ENCODE assay signal across 20 mouse cellular contexts in the genomic region with DNA sequence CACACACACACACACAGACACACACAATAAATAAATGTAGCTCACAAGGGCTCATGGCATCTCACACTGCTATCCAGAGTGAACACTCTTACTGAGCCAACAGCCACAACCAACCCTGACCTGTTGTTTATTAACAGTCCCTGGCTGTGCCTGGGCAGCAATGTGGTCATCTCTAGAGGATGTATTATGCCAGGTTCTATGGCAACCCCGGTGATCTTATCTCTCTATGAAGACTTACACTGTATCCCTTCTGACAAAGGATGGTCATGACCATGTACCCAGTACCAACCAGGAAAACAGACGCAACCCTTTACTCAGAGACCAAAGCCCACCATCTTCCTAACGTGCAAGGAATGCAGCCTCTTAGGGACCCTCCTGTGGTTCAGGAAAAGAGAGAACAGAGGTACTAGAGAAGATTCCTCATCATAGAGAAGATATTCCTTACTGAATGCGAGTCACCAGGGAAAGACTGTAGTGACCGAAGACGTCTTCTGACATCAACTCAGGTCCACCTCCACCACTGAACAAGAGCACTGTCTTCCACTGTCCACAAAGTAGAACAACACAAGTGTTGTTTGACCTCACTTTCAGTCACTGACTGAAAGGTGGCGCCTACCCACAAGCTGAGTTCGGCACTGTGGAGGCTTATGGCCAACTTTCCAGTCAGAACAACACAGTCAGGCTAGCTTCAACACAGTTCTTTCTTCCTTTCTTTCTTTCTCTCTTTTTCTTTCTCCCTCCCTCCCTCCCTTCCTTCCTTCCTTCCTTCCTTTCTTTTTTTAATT. TPM values are rescaled to one million over a fixed set of nuclear protein-coding genes. Genes with fewer than 3 reads are reported as not detected.
A peak's percentile ranks its signal among the peaks of the same experiment; 100 is the strongest.
DNase-seq lines count a peak whose midpoint lies in the region; ATAC-seq and TF ChIP-seq lines count a peak whose summit lies in the region.
"Had no signal": no experiment of that assay in that cellular context is flagged by ENCODE, and none has a peak within 500 bp of the region (broad histone marks: within the 10 kb centered on the region; RNA-seq: fewer than 3 reads in every experiment).

No protein-coding gene starts in this region.

- H3K4me1 ChIP-seq in heart, embryonic 10.5 days = no peaks in the 10 kb centered on the region
- no peaks in the 10 kb centered on the region for H3K4me1 ChIP-seq in heart, embryonic 11.5 days (ENCODE audit: control insufficient read depth, insufficient read depth, low read length)
- peaks cover 14% of the 10 kb centered on the region for H3K4me1 ChIP-seq in lung, adult 2 months (ENCODE audit: control insufficient read depth, insufficient read depth, low read length)
- H3K4me1 ChIP-seq: forebrain, embryonic 15.5 days; liver, embryonic 12.5 days; neural tube, embryonic 12.5 days; stomach, embryonic 15.5 days had no signal

- H3K4me2 ChIP-seq in heart, embryonic 11.5 days = no peak overlapping the region
- H3K4me2 ChIP-seq: forebrain, embryonic 15.5 days; liver, embryonic 12.5 days; neural tube, embryonic 12.5 days; stomach, embryonic 15.5 days had no signal

- DNase-seq in heart, embryonic 10.5 days (ENCODE audit: low spot score) = peak; percentile 60
- no peak for DNase-seq in lung, adult 2 months
- DNase-seq in lung, postnatal 4 days = no peak
- DNase-seq in NIH3T3 (ENCODE audit: low read depth) = peak; percentile 53
- DNase-seq in thymus, postnatal 4 days = no peak
- DNase-seq: cerebellum, adult 9-11 months; gastrocnemius, postnatal 25 days; heart, postnatal 4 days; right cerebral cortex, postnatal 14 days had no signal

- no peak for ATAC-seq in heart, embryonic 11.5 days (replicated peaks; ENCODE audit: insufficient number of reproducible peaks, low FRiP score, low TSS enrichment)
- peak; percentile 93 for ATAC-seq in megakaryocyte progenitor cell, adult 5-6 weeks (replicated peaks; ENCODE audit: poor library complexity)
- ATAC-seq in frontal cortex, adult (ENCODE audit: low TSS enrichment) = no peak
- ATAC-seq: activated CD4-positive, CD25-positive, alpha-beta regulatory T cell, adult 4 months; forebrain, embryonic 15.5 days; liver, embryonic 12.5 days had no signal

- no peak overlapping the region for H3K4me3 ChIP-seq in heart, embryonic 10.5 days
- no peak overlapping the region for H3K4me3 ChIP-seq in heart, embryonic 11.5 days (ENCODE audit: low read depth, low read length)
- H3K4me3 ChIP-seq in lung, adult 2 months (replicated peaks; ENCODE audit: extremely low read depth, low read depth, low read length) = no peak overlapping the region
- H3K4me3 ChIP-seq: forebrain, embryonic 15.5 days; liver, embryonic 12.5 days; neural tube, embryonic 12.5 days; stomach, embryonic 15.5 days had no signal

- H3K9me3 ChIP-seq in heart, embryonic 10.5 days = no peaks in the 10 kb centered on the region
- no peaks in the 10 kb centered on the region for H3K9me3 ChIP-seq in heart, embryonic 11.5 days (replicated peaks; ENCODE audit: control insufficient read depth, low read length)
- H3K9me3 ChIP-seq: forebrain, embryonic 15.5 days; liver, embryonic 12.5 days; neural tube, embryonic 12.5 days; stomach, embryonic 15.5 days had no signal

- TF ChIP-seq POLR2A in lung, adult 2 months (IDR thresholded peaks at IDR 0.05; ENCODE audit: borderline replicate concordance, extremely low read depth, low read depth, low read length) = no peak

- TF ChIP-seq CTCF in lung, adult 2 months (IDR thresholded peaks at IDR 0.05; ENCODE audit: insufficient read depth, low read length) = peak; percentile 47; the same call in 1 of the 2 replicates

- H3K27ac ChIP-seq in heart, embryonic 10.5 days = no peak overlapping the region
- no peak overlapping the region for H3K27ac ChIP-seq in heart, embryonic 11.5 days (ENCODE audit: low read depth, low read length)
- H3K27ac ChIP-seq: forebrain, embryonic 15.5 days; liver, embryonic 12.5 days; neural tube, embryonic 12.5 days; stomach, embryonic 15.5 days had no signal

- no peaks in the 10 kb centered on the region for H3K36me3 ChIP-seq in heart, embryonic 10.5 days
- no peaks in the 10 kb centered on the region for H3K36me3 ChIP-seq in heart, embryonic 11.5 days (ENCODE audit: control insufficient read depth, insufficient read depth, low read length)
- H3K36me3 ChIP-seq: forebrain, embryonic 15.5 days; liver, embryonic 12.5 days; neural tube, embryonic 12.5 days; stomach, embryonic 15.5 days had no signal

- no peaks in the 10 kb centered on the region for H3K27me3 ChIP-seq in heart, embryonic 10.5 days (ENCODE audit: insufficient read depth, poor library complexity, severe bottlenecking)
- no peaks in the 10 kb centered on the region for H3K27me3 ChIP-seq in heart, embryonic 11.5 days (ENCODE audit: control insufficient read depth, insufficient read depth, low read length)
- H3K27me3 ChIP-seq: forebrain, embryonic 15.5 days; liver, embryonic 12.5 days; neural tube, embryonic 12.5 days; stomach, embryonic 15.5 days had no signal

- no peak overlapping the region for H3K9ac ChIP-seq in heart, embryonic 11.5 days (ENCODE audit: low read depth, low read length)
- H3K9ac ChIP-seq: forebrain, embryonic 15.5 days; liver, embryonic 12.5 days; neural tube, embryonic 12.5 days; stomach, embryonic 15.5 days had no signal

- 75% methylated on average over 8 of the region's 8 CpGs for WGBS in heart, embryonic 10.5 days
- WGBS in heart, embryonic 11.5 days (ENCODE audit: insufficient replicate concordance) = 71% methylated on average over 8 of the region's 8 CpGs
- WGBS in lung, adult 2 months = 55% methylated on average over 8 of the region's 8 CpGs

RNA-seq across cellular contexts. Expression of a gene that starts 18.5 kb away (rescaled TPM):
- 7.5 and 11.6 TPM in 2 replicates for polyA plus RNA-seq in heart, embryonic 10.5 days (2016; fragmentation: Nextera tagmentation; extraction: Ambion mirVana)
- 8.3 and 9.9 TPM in 2 replicates for polyA plus RNA-seq in heart, embryonic 11.5 days (2014; fragmentation: Nextera tagmentation; extraction: Ambion mirVana)
- polyA plus RNA-seq in lung, adult 2 months (2012; rRNA removed) = 22.1 and 23.1 TPM in 2 replicates
- total RNA-seq in megakaryocyte progenitor cell, adult 5-6 weeks (2015) = 6.4 and 7.4 TPM in 2 replicates
- 5.6 and 7.0 TPM in 2 replicates for total RNA-seq in megakaryocyte progenitor cell, adult 5-6 weeks (2017)

RNA-seq across cellular contexts. Expression of a gene that starts 30.5 kb away (rescaled TPM):
- polyA plus RNA-seq in heart, embryonic 10.5 days (2016; fragmentation: Nextera tagmentation; extraction: Ambion mirVana) = 73.0 and 74.7 TPM in 2 replicates
- polyA plus RNA-seq in heart, embryonic 11.5 days (2014; fragmentation: Nextera tagmentation; extraction: Ambion mirVana) = 78.5 and 82.0 TPM in 2 replicates
- polyA plus RNA-seq in lung, adult 2 months (2012; rRNA removed) = 4.8 and 6.6 TPM in 2 replicates
- 79.3 and 89.8 TPM in 2 replicates for total RNA-seq in megakaryocyte progenitor cell, adult 5-6 weeks (2015)
- 104 and 113 TPM in 2 replicates for total RNA-seq in megakaryocyte progenitor cell, adult 5-6 weeks (2017)

RNA-seq across cellular contexts. Expression of a gene that starts 38.3 kb away (rescaled TPM):
- polyA plus RNA-seq in heart, embryonic 10.5 days (2016; fragmentation: Nextera tagmentation; extraction: Ambion mirVana) = not detected in 2 replicates
- polyA plus RNA-seq in heart, embryonic 11.5 days (2014; fragmentation: Nextera tagmentation; extraction: Ambion mirVana) = 0.15 TPM in 1 of 2 replicates, not detected in the other
- polyA plus RNA-seq in lung, adult 2 months (2012; rRNA removed) = not detected in 2 replicates
- total RNA-seq in megakaryocyte progenitor cell, adult 5-6 weeks (2015) = not detected in 2 replicates
- total RNA-seq in megakaryocyte progenitor cell, adult 5-6 weeks (2017) = not detected in 2 replicates
- total RNA-seq: gastrocnemius, postnatal 25 days; heart, postnatal 4 days had no signal
- polyA plus RNA-seq: activated CD4-positive, CD25-positive, alpha-beta regulatory T cell, adult 4 months; embryonic facial prominence, embryonic 14.5 days; forebrain, embryonic 15.5 days; large intestine, adult 2 months; liver, embryonic 12.5 days; neural tube, embryonic 12.5 days; stomach, embryonic 15.5 days had no signal

RNA-seq across cellular contexts. Expression of a gene that starts 53.4 kb away (rescaled TPM):
- polyA plus RNA-seq in heart, embryonic 10.5 days (2016; fragmentation: Nextera tagmentation; extraction: Ambion mirVana) = not detected in 2 replicates
- not detected in 2 replicates for polyA plus RNA-seq in heart, embryonic 11.5 days (2014; fragmentation: Nextera tagmentation; extraction: Ambion mirVana)
- polyA plus RNA-seq in lung, adult 2 months (2012; rRNA removed) = 0.14 and 0.18 TPM in 2 replicates
- total RNA-seq in megakaryocyte progenitor cell, adult 5-6 weeks (2015) = not detected in 2 replicates
- total RNA-seq in megakaryocyte progenitor cell, adult 5-6 weeks (2017) = not detected in 2 replicates
- total RNA-seq: gastrocnemius, postnatal 25 days; heart, postnatal 4 days had no signal
- polyA plus RNA-seq: activated CD4-positive, CD25-positive, alpha-beta regulatory T cell, adult 4 months; embryonic facial prominence, embryonic 14.5 days; forebrain, embryonic 15.5 days; liver, embryonic 12.5 days; neural tube, embryonic 12.5 days; urinary bladder, adult 2 months had no signal

Comparison
In these comparisons a context has a peak if more than half of its experiments do, and no peak if none do; other contexts are left out.
1. DNase-seq: peak in heart, embryonic 10.5 days (single experiment) and NIH3T3 (single experiment); none in lung, adult 2 months (single experiment), lung, postnatal 4 days (0 of 2) and thymus, postnatal 4 days (single experiment).